Mouse (Mus musculus): ENCODE results near the gene Zfp512b. TPM values are rescaled to one million over a fixed set of nuclear protein-coding genes. Genes with fewer than 3 reads are reported as not detected.
A peak's percentile ranks its signal among the peaks of the same experiment; 100 is the strongest.

Zfp512b gene
- total RNA-seq (2022): 100 to 1,000 TPM in 2 of 4 experiments, 10 to 100 TPM in 2; 52.3 to 113 (median 89.3) TPM

DNA sequence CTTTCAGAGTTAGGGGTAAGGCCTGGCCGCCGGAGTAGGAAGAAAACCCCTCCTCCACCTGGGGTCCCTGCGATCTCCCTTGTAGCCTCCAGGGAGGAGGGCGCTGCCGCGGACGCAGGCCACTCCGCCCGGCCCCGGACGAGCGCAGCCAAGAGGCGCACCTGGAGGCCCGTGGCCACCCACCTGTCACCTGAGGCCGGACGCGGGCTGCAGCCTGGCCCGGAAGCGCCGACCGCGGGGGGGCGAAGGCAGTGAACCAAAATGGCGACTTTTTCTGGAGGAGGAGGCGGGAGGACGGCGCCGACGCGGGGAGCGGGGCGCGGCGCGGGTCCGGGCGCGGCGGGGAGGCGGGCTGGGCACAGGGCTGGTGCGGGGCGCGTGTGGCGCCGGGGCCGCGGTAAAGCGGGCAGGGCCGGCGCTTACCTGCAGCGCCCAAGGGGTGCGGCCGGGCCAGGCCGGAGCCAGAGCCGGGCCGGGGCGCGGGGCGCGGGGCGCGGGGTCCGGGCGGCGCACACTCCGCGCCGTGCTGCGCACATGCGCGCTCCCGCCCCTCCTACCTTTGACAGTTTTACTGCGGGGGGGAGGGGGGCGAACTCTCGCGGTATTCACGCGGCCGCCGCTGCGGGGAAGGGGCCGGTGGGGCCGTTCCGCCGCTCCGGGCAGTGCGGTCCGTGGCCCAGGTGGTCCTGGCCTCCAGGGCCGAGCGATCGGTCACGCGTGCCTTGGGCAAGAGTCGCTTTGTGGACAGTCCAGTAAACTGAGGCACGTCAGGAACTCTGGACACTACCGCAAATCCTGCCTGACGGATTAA is at the start of gene Zfp512b:
TSS of gene Zfp512b (minus strand) at position 573 of the 811 bp plus-strand sequence.
- peak; percentile 58 for DNase-seq

DNA sequence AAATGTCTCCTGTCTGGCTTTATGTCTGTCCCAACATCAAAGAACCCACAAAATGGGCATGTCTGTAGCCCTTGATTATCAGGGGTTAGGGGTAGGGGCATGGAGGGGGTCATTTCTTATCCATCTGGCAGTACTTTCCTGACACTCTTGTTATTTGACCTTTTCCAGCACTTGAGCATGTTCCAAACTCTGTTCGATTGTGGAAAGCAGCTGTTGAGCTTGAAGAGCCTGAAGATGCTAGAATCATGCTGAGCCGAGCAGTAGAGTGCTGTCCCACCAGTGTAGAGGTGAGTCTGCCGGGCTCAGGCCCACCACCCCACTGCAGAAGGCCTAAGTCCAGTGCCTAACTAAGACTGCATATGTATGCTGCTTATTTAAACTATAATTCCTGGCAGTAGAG is 43.3 kb upstream of the Zfp512b start:
- no peak for DNase-seq

DNA sequence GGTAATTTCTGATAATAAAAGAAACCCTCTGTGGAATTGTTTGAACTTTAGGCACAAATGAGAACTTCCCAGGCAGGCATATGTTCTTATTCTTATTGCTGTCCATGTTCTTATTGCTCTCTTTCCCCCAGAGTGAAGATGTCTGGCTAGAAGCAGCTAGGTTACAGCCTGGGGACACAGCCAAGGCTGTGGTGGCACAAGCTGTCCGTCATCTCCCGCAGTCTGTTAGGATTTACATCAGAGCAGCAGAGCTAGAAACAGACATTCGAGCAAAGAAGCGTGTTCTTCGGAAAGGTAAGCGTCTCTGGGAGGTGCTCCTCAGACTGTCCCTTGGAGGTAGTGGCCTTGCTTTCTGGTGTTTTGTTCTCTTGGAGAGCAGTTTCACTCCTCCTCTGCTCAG is 40.0 kb upstream of the Zfp512b start:
- no peak for DNase-seq

DNA sequence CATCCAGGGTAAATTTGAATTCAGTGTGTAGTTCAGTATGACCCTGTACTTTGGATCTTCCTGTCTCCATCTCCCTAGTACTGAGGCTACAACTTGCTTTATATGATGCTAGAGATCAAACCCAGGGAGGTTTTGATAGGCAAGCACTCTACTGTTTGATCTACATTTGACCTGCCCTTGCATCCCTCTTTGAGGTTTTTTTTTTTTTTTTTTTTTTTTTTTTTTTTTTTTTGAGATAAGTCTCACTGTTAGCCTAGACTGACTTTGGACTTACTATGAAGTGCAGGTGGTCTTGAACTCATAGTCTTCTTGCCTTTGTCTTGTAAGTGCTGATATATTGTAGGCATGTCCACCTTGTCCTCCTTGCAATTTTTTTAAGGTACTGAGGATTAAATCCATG is 35.9 kb upstream of the Zfp512b start:
- DNase-seq: no peak

DNA sequence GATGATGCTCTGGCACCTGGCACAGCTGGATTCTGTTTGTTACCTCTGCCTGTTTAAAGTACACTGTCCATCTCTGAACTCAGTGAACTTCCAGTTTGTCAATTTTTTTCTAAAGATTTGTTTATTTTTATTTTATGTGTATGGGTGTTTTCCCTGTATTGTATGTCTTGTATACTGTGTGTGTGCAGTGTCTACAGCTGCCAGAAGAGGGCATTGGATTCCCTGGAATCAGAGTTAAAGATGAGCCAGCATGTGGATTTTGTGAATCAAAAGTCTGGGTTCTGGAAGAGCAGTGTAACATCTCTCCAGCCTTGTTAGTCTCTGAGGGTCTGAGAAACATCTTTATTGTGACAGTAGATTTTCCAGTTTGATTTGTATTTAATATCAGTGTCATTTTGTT is 30.8 kb upstream of the Zfp512b start:
- no peak for DNase-seq

DNA sequence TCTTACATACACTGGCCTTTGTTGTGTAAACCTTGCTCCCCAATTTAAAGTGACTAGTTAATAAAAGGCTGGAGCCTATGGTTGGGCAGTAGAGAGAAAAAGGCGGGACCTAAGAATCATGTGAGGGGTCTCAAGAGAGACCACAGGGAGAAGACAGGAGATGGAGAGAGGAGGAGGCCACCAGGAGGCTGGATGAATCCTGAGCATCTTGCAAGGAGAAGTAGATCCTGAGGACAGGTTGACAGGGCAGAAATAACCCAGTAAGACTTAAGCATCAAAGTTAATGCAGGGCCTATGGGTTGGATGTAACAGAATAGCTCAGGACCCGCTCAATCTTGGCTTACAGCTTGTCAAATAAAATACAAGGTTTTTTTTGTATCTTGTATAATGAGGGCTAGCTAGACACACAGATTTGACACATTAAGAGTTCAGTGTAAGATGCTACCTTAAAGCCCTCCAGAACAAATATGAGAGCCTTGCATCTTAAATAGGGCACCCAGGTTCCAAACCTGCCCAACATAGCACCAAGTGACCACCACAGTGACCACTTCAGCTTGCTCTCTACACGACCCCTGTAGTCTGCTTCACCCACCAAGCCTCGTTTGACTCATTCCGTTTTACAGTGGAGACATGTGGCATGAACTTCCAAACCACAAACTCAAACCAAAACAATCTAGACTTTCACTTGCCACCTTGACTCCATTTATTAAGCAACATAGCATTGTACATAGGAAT is 26.3 kb upstream of the Zfp512b start:
- no peak for DNase-seq

DNA sequence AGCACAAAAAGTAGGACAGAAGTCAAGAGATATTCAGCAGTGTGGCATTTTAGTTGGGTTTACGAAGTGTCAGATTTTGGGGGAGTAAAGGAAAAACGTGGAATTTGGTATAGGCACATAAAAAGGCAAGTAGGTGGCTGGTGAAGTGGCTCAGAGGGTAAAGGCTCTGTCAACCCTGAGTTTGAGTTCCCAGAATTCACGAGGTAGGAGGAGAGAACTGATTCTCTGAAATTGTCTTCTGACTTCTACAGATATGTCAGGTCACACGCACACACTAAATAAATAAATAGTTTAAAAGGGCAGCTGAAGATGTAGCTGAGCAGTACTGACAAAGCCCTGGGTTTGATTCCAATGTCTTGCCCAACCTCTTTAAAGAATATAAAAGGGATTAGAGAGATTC is 9.8 kb upstream of the Zfp512b start:
- no peak for DNase-seq

DNA sequence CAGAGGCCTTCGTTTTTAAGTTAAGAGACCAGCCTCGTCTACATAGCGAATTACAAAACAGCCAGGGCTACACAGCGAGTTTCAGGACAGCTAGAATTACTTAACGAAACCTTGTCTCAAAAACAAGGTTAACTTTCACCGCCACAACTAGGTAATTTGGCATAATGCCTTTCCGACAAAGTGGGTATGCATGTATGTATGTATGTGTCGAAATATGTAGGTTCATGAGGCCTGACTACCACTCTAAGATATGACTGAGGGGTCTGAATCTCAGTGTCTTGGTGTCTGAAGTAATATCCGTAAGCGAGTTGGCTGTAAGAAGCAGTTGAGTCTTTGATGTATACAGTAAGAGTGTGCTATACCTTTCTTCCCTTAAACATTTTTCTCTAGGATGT is 9.1 kb upstream of the Zfp512b start:
- DNase-seq: no peak

DNA sequence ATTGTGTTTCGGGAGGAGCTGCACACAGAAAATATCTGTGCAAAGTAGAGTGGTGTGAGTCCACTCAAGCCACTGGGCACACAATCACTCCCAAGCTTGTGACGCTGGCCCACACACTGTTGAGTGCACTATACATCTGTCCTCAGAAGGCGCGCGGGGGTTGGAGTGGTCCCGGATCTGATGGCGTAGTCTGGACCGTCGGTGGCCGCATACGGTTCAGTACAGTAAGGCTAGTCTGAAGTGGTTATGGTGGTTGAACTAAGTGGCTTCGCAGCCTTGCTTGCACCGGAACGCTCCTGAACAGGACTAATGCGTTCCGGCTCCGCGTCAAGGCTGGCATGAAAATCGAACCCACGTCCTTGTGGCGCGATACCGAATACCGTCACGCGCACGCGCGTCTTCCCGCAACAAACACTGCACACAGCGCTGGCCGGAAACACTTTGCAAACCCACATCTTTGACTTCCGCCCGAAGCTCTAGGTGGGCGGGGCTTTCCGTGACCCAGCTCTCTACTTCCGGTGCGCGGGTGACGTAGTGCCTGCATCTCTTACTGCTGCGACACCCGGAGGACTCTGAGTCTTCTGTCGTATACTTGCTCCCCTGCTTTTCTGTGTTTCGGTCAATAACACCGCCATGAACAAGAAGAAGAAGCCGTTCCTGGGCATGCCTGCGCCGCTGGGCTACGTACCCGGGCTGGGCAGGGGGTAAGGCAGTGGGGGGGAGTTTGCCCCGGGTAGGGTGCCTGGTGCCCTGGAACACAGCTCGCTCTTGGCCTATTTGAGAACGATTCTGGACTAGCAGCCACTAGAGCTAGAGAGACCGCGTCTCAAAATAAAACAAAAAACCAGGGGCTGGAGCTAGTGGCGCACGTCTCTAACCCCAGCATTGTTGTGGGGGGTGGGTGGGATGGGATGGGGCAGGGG is 8.5 kb upstream of the Zfp512b start:
- DNase-seq: peak; percentile 96

DNA sequence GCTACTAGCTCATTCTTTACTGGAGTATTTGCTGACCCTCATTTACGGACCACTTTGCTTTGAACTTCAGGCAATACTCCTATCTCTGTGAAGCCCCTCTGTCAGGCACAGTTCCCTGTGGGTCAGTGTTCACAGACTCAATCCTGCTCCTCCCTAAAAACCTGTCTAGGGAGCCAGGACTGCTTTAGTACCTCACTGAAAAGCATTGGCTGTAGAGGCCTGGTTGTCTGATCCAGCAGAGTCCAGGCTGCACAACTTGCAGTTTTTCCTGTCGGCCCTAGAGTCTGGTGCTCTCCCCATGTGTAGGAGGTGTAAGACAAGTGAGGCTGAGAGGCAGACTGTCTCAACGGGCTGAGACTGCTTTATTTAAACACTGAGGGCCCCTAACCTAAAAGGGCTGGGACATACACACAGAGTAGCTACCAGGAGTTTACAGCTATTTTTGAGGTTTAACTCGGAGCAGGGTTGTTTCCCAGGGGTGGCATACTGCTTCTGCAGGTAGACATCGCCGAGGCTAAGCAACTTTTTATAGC is 7.7 kb upstream of the Zfp512b start:
- no peak for DNase-seq

DNA sequence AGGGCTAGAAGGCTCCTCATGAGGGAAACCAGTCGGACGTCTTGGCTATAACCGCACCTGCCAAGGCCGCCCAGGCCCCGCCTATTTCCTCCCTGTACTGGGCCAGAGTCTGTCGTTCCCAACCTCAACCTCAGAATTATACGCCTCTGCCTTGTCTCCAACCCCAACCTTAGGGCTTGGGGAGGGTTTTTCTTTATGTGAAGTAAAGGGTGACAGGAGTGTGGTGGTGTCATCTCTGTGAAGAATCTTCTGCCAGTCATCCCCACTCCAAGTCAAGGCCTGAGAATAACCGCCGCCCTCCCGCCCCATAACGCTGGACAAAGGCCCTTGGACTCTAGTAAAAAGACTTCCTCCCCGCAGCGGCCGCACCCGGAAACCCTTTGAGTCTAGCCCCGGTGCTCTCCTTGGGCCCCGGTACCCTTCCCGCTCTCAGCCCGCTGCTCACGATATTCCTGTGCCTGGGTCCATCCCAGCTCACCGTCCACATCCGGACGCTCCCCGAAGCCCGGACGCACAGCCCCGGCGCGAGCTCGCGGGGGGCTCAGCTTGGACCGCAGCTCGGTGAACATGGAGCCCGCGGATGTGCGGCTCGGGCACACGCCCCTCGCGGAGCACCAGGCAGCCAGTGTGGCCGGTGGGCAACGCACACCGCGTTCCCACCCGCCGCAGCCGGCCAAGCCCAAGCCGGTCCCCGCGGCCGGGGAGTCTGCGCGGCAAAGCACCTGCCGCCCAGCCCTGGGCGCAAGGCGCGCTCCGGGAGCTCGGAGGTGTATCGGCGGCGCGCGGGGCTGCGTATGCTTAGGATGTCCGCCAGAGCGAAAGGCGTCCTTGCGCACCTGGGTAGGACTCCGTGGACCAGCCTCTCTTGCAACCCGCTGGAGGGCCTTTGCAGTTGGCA is 6.1 kb upstream of the Zfp512b start, which contains the start of gene Samd10:
TSS of gene Samd10 (minus strand) at position 759 of the 898 bp plus-strand sequence.
- no peak for DNase-seq

DNA sequence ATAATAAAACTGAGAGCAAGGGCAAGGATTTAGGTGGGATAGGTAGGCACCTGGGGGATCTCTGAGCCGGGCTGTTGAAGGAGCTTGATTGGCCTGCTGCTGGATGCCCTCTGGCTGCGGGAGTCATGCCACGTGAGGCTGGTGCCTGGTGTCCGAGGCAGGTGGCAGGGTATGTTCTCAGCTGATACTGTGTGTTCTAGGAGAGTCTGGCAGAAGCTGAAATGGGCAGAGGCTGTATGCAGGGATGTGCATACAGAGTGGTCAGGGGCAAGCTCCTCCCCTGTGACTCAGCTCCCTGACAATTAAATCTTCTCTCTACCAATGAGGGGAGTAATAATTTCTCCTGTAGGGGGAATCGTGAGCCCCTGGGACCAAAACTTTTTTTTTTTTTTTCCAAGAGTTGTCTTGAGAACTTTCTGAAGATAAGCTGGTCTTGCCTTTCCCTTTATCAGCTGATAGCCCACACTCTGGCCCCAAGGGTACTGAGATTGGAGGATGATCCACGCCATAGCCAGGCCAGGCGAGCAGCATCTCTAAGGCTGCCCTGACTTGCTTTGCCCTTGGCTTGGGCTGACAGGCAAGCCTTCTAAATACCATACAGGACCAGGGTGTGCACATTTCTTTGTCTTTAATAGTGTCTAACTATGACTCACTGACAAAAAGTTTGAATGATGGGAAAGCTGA is 4.9 kb upstream of the Zfp512b start:
- no peak for DNase-seq

DNA sequence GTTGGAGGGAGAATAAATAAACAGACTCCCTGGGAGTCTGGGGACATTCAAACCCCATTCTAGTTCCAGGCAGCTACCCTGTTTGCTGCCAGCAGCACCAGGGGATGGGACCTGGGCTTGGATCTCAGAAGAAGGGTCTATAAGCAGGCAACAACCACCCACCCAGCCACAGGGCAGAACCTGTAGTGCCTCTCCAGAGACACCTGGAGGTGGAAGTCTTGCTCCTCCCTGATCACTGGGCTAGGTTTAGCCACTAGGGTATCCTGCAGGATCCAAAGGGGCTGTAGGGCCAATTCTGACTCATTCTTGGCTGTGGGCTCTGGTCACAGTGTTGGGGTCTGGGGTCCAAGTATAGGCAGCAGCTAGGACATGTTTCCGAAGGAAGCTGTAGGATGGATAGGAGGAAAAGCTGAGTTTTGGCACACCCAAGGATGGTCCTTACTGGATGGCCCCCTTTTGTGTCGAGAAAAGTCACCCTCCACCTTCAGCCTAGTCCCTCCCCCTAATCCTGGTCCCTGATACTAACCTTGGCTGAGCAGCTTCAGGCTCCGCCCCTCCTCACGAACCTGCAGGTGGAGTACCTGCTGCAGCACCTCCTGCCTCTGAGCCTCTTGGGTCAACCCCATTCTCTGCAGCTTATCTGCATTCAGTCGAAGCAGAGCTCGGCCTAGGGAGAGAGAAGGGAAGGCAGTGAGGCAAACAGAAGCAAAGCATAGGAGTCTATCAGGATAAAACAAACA is 3.8 kb upstream of the Zfp512b start:
- DNase-seq: no peak

DNA sequence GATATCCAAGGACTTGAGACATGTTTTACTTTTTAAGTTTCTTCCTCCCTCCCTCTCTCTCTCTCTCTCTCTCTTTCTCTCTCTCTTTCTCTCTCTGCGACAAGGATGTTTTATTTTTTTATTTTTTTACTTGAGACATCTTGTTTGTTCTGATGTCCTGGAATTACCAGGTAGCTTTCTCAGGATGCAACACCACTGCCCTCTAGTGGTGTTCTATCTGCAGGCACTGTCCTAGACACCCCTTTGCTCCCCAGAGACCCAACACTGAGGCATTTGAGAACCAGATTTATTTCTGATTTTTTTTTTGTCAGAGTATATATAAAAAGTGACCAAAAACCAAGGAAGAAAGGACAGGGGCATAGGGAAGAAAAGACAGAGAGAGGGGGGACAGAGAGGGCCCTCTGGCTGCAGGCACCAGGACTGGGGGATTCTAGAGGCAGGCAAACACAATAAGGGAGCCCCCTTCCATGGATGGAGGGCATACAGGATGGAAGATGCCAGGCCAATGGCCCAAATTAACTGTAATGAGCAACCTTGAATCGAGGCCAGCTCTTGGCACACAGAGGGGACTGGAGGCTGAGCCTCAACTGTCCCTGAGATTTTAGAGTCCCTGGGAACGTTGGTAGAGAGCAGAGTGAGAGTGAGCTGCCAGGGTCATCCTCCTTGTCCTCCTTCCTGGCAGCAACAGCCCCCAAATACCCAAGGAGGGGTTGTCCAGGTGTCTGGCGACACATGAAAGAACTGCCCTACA is 2.5 kb upstream of the Zfp512b start:
- DNase-seq: peak; percentile 76

DNA sequence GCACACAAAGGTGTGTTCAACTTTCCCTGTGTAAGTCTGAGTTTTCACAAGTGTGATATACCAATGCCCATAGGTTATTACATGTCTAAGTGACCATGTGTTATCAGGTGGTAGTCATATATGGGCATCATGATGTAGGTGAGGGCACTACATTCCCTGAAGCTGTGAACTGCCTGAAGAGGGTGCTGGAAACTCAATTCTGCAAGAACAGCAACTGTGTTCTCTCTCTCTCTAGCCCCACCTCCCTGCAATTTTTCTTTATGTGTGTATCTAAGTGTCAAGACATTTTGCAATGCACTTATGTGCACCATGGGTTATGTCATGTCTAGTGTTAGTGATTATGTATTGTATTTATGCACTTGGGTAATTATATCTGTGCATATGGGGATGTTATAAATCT is 1.3 kb upstream of the Zfp512b start:
- DNase-seq: no peak

DNA sequence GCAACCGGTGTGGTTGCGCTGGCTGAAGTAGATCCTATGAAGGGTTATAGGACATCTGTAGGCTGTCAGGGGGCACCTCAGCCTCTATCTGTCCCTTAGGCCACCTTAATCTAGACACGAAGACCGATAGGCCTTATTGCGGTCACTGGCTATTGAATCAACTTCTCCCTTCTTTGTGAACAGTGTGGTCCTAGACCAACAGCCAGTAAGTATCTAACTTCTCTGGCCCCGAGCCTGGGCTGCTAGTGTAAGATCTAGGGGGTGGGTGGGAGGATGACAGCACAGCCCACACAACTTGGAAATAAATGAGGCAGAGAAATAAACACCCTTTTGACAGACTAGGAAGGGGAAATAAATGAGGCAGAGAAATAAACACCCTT is 429 bp upstream of the Zfp512b start:
- no peak for DNase-seq

DNA sequence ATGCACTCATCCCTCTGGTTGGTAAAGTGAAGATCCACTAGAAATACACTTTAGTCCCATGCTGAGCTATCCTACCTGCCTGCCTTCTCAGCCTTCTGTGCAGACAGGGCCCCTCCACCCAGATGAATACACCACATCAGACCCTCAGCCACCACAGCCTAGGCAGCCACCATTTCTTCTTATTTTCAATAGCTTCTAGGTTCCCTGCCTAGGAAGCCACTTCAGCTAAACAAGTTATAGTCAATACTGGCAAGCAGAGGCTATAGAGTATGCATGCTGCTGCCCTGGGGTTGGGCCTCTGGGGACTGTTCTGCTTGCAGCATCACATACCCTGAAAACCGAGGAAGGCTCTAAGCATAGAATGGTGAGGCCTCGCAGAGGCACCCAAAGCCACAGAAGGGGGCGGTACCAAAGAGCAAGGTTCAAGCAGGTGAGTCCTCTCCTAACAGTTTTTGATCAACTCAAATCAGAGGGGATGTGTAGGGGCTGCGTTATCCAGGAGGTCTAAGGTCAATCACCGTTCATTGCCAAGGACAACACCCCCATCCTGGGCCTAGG is 996 bp downstream of the Zfp512b start, which contains the start of gene Prpf6:
TSS of gene Prpf6 (plus strand) at position 341 of the 558 bp plus-strand sequence.
- peak; percentile 5 for DNase-seq

DNA sequence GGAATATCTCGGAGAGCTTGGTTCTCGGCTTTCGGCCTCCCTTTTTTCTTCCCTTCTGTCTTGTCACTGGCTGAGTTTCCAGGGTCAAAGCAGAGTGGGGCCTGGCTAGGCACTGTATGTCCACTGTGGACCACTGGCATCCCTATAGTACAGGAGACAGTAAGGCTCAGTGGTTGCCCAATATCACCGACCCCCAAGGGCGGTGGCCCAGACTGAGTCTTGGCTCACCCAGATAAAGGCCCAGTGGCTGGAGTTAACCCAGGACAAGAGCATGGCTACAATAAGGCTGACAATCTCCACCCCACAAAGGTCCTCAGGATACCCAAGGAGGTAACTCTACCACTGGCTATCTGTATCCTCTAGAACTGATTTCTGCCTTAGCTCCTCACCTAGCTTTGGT is 2.1 kb downstream of the Zfp512b start:
- DNase-seq: no peak

DNA sequence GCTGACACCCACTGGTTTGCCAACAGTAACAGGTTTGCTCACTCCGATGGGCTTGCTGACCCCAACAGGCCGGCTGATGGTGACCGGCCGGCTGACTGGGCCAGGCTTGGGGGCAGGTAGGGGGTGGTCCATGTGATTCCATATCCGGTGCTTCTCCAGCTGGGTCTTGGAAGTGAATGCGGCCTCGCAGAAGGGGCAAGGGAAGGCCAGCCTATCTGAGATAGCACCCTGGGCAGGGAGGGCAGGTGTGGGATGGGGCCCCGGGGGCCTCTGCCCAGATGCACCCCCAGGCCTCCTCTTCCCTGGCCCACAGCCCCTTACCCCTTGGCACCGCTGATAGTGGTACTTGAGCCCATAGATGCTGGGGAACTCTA is 2.9 kb downstream of the Zfp512b start:
- DNase-seq: no peak
